Mouse (Mus musculus) thymus, postnatal 0 days (tissue): ENCODE measurements around the gene Sdad1. TPM values are rescaled to one million over a fixed set of nuclear protein-coding genes. Genes with fewer than 3 reads are reported as not detected.
A peak's percentile ranks its signal among the peaks of the same experiment; 100 is the strongest.
"Not testable (repeated sequence)": the region's sequence is repeated elsewhere in the genome, so short reads cannot be mapped to it uniquely, and the experiment has no call there.

ENCODE experiments used
- DNase-seq: peaks from one replicate; pipeline ENCODE4 v3.0.0-alpha.2; 2015; ENCODE audit warnings: low spot score
- polyA plus RNA-seq: library from polyadenylated mRNA; unstranded; fragments of >200 nt; fragmentation: Nextera tagmentation; extraction: Ambion mirVana; gene quantifications from 2 replicates; pipeline ENCODE4 v1.2.1, GENCODE M21; 2015

The Sdad1 gene
- 35.5 and 41.4 TPM in 2 replicates for polyA plus RNA-seq

DNA sequence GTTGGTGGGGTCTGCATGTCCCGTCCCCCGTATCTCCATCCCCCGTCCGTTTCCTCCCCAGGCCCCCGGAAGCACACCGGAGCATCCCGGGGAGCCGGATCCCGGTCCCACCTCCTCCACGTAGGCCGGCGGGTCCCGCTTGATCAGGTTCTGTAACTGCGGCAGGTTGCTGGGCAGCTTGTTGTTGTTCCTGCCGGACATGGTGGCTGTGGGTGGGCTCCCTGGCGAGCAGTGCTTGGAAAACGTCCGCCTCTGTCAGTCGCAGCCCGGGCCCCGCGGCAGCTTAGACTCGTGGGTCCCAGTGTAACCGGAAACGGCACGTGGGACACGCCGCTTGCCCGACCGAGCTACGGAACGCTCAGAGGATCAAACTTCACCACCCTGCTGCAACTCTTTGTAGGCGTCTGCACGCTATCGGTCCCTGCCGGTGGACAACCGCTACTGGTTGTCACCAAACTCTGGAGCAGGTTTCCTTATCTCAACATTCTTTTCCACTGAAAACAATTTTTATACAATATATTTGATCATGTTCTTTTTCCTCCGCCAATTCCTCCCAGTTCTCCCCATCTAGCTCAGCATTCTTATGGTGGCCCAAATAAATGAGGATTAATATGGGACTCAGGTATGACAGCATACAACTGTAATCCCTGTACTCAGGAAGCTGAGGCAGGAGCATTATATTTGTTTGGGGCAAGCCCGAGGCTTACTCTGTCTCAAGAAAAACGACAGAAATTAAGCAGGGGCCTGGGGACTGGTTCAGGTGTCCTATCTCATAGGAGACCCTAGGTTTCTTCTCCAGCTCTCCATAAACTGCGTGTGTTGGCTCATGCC, at the start of gene Sdad1:
TSS of gene Sdad1 (minus strand) at position 799 of the 831 bp plus-strand sequence.
- DNase-seq = peak; percentile 94

DNA sequence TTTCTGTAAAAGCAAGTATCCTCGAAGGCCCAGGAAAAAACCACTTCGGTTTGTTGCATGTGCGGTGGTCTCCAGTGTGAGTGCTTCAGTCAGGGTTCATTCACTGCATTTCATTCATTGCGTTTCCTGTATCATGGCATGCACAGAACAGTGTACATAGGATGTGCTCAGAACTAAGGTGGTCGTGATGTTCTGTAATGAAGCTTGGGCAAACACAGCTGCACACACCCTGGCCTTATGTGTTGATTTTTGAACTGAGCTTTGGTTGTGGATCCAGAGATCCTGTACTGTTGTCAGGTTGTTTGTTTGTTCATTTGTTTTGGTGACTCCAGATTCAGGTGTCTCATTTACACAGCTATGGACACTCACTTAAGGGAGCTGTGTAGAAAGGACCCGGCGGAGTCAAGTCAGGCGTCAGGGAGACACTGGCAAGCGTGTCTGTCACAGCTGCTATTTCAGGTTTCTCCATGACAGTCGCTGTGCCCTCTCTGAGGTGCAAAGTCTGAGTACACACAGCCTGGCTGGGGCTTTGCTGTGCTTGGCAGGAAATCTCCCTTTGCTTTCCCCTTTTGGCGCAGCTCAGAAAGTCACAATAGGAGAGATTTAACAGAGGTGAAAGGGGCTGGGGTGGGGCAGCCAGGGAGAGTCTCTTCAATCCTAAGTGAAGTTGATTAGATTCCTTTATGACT, 48.6 kb upstream of the Sdad1 start:
- DNase-seq = no peak

DNA sequence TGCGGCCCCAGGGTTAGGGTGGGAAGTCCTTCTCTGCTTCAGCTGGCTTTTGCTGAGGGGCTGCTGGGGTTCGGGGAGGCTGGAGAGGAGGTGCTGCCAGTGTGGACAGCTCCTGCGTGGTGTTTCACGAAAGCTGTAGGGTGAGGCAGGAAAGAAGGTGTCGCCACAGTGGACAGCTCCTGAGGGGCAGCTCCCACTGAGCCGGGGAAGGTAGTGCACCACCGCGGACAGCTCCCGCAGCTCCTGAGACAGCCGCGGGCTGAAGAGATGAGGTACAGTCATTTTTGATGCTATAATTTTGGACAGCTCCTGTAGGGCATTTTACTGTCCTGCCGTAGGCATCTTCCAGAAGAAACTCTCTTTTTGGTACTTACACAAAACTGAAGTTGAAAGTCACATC, 47.8 kb upstream of the Sdad1 start:
- no peak for DNase-seq

DNA sequence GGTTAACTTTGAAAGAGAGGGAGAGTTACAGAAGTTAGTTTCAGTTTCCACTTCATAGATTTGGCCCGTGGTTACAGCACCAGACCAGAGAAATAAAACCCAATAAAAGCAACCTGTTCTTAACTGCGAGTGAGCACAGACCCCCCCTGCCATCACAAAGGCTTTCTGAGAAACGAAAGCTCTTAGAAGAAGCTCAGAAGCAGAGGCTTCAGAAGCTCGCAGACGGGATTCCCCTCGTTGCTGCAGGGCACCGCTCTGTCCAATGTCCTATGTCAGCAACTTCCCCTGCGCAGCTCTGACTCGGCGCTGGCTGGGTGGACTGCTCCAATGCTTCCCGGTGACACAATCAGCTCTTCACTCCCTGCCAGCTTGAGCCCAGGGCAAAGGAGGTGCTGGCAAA, 43.2 kb upstream of the Sdad1 start:
- DNase-seq = peak; percentile 27

DNA sequence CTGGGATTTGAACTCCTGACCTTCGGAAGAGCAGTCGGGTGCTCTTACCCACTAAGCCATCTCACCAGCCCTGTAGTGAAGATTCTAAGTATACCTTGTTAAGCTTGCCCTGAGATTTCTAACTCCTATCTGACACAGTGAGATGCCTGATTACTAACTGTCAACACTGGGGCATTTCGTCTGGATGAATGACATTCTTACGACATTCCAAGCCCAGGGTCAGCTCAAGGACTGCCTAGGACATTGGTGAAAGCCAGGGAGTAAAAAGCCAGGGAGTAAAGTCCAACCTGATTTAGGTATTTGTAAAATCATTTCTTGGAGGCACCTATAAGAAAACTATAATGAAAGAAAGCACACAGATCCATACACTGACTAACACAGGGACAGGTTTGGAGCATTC, 42.4 kb upstream of the Sdad1 start:
- DNase-seq = not testable (repeated sequence)

DNA sequence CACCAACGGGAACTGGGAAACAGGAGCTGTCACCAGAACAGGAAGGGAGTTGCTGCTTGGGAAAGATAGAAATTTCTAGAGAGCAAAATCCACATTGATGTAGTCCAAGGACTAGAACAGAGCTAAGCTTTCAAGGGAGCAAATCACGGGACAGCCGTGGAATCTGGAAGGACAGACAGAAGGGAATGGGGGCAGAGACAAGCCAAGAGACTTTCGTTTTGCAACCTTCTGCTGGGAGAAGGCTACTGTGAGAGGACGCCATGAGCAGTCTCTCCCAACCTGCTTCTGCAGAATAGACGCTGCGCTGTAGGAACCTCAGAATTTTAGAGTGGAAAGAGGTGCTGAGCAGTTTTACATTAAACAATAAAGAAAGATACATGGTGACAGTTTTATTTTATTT, 39.5 kb upstream of the Sdad1 start:
- no peak for DNase-seq

DNA sequence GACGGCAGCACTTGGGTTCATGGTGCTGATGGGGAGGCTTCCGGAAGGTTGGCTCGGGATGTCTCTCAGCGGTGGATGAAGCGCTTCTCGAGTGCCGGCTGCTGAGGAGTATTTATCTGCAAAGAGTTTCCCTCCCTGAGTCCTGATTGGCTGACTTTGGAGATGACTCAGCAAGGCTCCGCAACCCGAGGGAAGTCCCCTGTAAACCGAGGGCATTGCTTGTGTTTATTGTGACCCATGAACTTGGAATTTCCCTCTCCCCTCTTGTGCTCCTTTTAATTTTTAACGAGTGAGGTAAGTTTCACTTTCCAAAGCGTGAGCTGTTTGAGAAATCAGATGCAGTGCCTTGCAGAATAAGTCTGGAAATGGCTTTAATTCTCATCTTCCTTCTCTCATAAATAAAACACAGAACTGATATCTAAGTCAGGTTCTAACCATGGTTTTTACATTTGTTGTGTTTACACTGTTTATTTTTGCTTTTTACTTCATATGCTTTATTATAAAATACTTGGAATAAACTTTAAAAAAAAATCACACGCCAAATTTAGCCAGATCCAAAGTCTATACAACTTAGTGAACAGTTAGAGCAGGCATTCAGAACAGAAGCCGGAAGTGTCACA, 38.6 kb upstream of the Sdad1 start, which contains the start of gene Cxcl10:
TSS of gene Cxcl10 (minus strand) at position 96 of the 620 bp plus-strand sequence.
- DNase-seq = peak; percentile 72

DNA sequence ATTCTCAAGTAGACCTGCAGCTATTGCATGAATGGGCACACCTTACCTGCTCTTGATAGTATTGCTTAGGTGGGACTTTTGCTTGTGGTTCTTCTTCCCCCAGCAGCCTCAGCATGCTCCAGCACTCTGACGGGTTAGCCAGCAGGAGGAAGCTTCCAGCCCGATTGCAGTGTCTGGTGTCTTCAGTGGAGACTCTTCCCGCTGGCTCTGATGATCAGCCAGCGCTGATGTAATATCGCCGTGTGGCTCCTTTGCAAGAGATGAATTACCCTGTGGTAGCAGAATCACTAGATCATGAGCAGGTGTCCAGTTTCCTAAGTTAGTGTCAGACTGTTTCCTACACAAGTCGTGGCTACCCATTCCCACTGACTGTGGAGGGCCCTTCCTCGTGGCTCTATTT, 34.7 kb upstream of the Sdad1 start:
- DNase-seq = no peak

DNA sequence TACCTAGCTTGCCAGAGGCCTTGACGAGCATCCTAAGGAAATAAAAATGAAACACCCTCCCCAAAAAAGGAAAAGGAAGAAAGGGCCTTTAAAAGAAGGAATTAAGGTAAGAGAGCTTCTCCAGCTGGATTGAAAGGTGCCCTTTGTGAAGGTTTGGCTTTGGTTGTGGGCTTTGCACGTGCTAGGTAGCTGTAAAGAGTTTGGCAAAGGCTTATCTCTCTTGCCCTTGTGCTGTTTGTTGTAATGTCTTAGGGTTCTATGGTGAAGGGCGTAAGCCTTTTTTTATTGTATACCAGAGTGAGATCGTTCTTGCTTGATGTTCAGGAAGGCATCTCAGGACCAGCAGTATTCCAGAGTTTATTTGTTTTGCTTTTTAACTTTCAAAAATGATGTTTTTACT, 30.3 kb upstream of the Sdad1 start:
- no peak for DNase-seq

DNA sequence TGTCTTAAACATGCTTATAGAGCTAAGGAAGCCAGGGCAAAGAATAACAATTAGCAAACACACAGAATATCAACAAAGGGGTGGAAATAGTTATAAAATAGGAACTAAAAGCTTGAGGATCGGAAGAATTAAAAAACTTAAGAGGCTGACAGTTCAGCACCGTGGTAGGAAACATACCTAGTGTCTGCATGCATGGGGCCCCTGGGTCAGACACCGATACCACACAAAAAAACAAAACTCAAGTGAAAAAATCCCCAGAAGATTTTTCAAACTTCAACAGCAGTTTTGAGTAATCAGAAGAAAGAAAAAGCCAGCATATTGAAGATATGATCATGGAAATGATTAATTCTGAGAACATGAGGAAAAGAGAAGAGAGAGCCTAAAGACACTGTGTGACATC, 26.5 kb upstream of the Sdad1 start:
- DNase-seq = no peak

DNA sequence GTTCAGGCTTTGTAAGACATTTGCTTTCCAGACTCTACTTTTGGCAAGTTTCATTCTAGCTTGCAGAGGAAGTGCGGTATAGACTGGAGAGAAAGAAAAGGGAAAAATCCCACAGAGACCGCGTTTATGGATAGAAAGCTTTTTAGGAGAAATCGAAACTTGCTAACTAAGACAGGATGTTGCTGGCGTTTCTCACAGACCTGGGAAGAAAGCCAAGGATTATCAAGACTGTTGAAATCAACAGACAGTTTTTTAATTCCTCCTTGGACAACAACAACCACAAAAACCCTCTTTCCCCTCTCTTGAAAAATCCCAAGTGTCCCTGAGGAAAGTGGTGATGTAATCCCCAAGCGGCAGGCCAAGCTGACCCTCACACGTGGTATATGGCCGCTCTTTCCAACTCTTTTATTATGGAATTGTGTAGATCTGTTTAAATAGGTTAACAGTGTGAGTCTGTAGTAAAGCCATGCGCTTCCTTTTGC, 22.1 kb upstream of the Sdad1 start:
- DNase-seq = no peak

DNA sequence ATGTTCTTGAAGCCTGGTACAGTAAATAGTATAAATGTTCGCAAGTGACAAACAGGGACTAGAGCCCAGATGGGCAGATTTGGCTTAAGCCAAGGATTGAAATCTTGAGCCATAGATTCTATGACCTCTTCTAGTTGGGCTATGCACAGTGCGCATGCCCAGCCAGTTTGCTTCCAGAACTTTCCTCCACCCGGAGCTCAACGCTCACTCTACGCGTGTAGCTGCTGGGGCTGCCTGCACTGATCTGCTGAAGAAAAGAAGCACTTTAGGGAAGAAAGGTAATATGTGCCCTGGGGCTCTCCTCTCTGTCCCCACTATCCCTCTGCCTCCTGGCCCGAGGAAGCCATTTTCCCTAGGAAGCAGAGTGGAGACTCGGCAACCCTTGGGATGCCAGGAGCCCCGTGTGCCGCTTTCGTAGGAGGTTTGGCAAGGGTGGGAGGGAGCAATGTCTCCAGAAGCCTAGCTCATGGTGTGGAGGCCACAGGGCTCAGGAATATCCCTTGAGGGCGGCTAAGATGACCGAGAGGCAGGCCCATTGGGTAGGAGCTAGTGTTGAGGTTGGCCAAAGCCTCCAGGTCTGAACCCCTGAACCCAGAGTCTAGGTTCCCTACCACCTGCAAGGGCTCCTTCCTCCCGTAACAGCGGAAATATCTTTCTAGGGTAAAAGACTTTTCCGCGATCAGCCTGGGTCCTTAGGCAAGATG, 21.5 kb upstream of the Sdad1 start, which contains the start of gene Art3:
TSS of gene Art3 (plus strand) at position 193 of the 704 bp plus-strand sequence.
- no peak for DNase-seq

DNA sequence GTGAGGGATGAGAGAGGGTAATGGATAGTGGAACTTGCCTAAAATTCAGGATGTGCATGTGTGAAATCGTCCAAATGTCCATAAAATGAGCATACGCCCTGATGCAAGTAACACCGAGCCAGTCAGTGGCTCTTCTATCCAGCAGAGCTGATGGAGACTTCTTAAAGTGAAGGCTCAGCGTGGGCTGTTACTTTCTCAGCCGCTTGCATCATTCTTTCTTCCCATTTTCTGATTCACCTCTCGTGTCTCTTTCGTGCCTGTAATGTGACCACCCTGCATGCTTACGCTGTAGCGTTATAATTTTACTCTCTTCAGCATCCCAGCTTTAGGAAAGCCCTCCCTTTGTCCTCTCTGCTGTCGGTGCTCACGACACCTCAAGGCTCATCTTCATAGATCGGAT, 20.8 kb upstream of the Sdad1 start:
- DNase-seq = no peak

DNA sequence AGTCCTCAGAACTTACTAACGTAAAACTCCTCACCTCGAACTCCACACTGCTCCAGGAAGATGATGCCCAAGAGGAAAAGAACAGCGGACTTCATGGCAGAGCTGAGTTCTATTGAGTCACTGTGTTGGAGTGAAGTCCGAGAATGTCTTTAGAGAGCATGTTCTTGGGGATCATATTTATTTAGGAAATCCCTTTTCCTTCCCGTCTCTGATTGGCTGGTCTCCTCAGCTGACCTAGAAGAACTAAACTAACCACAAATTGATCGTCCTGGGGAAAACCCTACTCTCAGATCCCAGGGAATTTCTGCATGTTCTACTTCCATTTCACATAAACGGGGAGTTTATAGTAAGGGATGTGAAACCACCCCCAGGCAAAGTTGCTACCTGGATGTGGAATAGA, 17.6 kb upstream of the Sdad1 start, which contains the start of gene Cxcl9:
TSS of gene Cxcl9 (minus strand) at position 151 of the 400 bp plus-strand sequence.
- DNase-seq = no peak

DNA sequence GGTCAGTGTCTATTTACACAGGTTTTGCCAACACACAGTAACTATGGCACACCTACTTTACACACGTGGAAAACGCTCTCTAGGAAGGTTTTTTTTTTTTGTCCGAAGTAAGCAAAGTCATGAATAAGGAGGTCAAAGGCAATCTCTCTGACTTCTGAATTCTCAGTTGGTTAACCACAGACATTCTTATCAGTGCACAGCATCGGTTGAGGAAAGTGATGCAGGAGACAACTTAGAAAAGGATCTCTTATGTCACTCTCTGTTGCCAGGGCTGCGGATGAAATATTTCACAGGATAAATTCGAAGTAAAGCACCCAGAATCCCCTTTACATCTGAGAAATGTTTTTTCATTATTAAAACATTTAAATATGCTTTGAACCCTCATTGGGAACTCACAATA, 17.1 kb upstream of the Sdad1 start:
- peak; percentile 7 for DNase-seq

DNA sequence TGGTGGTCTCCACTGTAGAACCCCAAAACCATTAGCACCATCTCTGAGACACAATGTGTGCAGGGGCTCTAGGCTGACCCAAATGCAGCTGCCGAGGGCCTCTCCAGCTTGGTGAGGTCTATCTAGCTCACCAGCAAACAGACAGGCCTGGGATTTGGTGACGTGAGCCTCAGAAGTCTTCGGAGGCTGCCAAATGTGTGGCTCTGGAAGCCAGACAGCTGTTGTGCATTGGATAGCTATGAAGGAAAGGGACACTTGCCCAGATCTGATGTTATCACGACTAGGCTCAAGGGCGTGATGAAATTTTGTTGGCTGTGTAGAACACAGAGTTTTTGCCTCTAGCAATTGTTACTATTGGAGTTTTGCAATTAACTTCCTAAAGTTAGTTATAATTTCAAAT, 13.0 kb upstream of the Sdad1 start:
- no peak for DNase-seq

DNA sequence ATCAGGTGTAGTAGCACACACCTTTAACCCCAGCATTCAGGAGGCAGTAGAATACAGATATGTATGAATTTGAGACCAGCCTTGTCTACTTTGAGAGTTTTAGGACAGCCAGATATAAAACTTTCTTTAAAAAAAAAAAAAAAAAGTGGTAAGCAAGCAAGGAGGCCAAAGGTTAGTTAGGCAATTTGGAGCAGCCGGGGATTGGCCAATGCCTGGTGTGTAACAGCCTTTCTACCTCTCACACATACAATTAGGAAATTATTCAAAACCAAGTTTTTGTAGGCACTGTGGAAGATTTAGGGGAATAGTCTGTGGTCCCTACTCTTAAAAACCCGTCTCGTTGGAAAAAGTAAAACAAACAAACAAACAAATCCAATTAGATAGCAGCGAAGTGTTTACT, 12.3 kb upstream of the Sdad1 start:
- DNase-seq = no peak

DNA sequence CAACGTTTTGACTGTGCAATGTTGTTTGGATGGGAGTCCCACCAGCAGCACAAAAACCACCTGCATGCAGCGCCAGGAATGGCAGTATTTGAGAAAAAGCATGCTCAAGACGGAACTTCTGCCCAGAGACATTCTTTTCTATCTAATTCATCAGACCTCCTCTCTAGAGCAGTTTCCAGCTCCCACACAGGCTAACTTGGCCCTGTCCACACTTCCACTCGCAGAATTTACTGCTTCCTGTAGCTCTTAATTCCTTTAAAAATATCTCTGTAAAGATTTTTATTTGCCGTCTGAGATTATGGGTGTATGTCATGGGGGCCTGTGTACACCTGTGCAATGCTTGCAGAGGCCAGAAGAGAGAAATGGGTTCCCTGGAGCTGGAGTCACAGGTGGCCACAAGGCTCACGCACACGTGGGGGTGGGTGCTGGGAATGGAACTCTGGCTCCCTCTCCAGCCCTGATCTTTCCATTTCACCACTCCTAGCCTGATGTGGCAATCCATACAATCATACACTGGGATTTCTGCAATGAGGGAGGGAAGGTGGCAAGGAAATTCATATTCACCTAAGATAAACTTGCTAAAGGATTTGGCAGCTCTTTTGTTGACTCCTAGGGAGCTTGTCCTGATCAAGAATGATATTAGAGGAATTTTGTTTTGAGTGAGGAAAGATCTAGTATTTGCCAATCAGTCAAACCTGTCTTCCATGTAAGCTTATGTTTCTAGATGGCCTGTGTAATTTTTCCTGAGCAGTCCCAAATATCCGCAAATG, 11.5 kb upstream of the Sdad1 start:
- no peak for DNase-seq

DNA sequence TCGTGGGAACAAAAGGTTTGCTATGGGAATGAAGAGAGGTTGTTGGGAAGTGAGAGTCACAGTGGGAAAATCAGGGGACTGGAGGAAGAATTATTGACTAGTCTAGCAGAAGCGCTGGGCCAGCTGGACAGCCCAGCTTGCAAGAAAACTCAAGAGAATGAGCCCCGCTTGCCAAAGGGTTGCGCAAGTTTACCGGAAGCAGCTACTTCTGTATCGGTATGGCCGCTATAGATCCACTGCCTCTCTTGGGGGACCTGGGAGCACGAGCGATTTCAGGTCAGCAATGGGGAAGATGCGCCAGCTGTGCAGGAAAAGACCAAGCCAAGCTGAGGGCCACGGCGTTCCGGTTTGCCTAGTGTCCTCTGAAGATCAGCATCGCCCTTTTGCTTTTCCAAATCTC, 8.3 kb upstream of the Sdad1 start:
- DNase-seq = no peak

DNA sequence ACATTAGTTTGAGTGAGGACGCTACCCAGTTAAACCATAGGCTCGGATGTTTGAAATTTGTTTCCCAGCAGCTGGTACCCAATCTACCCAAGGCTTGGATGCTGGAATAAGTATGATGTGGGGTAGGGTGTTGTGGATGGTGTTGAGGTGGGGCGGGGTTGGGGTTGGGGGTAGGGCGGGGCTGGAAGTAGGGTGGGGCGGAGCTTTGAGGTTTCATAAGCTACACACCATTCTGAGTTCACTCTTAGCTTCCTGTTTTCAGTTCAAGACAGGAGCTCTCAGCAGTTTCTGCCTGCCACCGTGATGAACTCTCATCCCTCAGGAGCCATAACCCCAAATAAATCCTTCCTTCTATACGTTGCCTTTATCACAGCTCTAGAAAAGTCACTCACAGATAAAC, 7.8 kb upstream of the Sdad1 start:
- DNase-seq = no peak

DNA sequence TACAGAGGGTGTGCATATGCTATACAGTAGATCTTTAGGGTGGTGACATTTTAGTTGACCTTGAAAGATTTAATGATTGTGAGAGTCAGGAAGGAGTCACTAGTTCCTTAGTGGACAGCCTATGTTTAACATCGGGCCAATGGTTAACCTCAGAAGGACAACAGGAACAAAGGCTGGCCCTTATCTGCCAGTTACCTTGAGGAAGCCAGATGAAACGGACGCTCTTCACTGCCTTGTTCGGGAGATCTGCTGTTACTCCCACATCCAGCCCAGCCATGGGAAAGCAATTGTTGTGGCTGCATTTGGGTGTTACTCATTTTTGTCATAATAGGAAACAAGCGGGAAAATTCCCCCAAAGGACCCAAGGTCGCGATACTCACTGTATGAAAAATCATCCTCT, 3.5 kb upstream of the Sdad1 start:
- DNase-seq = no peak
